Mouse (Mus musculus) kidney, postnatal 36 days (tissue): ENCODE results near the gene Rala.
"Not testable (repeated sequence)": the region's sequence is repeated elsewhere in the genome, so short reads cannot be mapped to it uniquely, and the experiment has no call there.

Source experiments
- DNase-seq, 2 experiments: peaks; one replicate each; pipeline ENCODE4 v3.0.0; 2021 to 2022; ENCODE audit warnings: mixed read lengths in 2 of 2

The Rala gene

GRCm38 (mm10) chr13:17944078-17944917 is at the start of gene Rala:
Gene Rala, minus strand, starts transcription at chr13:17944239.
- peak; percentile 95 to 97 for DNase-seq

- DNase-seq, result no peak
Measured at GRCm38 (mm10) chr13:17993515-17993847, 49.4 kb upstream of the Rala start.

- peak; percentile 92 to 98 for DNase-seq
Measured at GRCm38 (mm10) chr13:17992697-17993514, 48.9 kb upstream of the Rala start, which contains the start of gene Yae1d1. Gene Yae1d1, minus strand, starts transcription at chr13:17993349.

- no peak for DNase-seq
Measured at GRCm38 (mm10) chr13:17992009-17992408, 48.0 kb upstream of the Rala start.

- DNase-seq, result peak; percentile 24 to 70
Measured at GRCm38 (mm10) chr13:17983194-17983593, 39.2 kb upstream of the Rala start.

- DNase-seq, result no peak
Measured at GRCm38 (mm10) chr13:17982634-17983033, 38.6 kb upstream of the Rala start.

- no peak for DNase-seq
Measured at GRCm38 (mm10) chr13:17976854-17977739, 33.1 kb upstream of the Rala start.

- peak in 1 of 2 experiments; percentile 6 for DNase-seq
Measured at GRCm38 (mm10) chr13:17975891-17976290, 31.9 kb upstream of the Rala start.

GRCm38 (mm10) chr13:17975457-17975856 is 31.4 kb upstream of the Rala start:
- no peak for DNase-seq

GRCm38 (mm10) chr13:17974734-17975133 is 30.7 kb upstream of the Rala start:
- no peak for DNase-seq

- DNase-seq, result no peak
Measured at GRCm38 (mm10) chr13:17960613-17961012, 16.6 kb upstream of the Rala start.

GRCm38 (mm10) chr13:17954282-17954681 is 10.2 kb upstream of the Rala start:
- no peak for DNase-seq

- DNase-seq, result not testable (repeated sequence)
Measured at GRCm38 (mm10) chr13:17950581-17950980, 6.5 kb upstream of the Rala start.

- DNase-seq, result no peak
Measured at GRCm38 (mm10) chr13:17949555-17949954, 5.5 kb upstream of the Rala start.

- peak; percentile 32 to 58 for DNase-seq
Measured at GRCm38 (mm10) chr13:17943306-17944077, 547 bp downstream of the Rala start.

GRCm38 (mm10) chr13:17942338-17942737 is 1.7 kb downstream of the Rala start:
- DNase-seq, result no peak

- DNase-seq, result no peak
Measured at GRCm38 (mm10) chr13:17907309-17907708, 36.7 kb downstream of the Rala start.

GRCm38 (mm10) chr13:17901474-17901873 is 42.6 kb downstream of the Rala start:
- DNase-seq, result no peak

GRCm38 (mm10) chr13:17900641-17901040 is 43.4 kb downstream of the Rala start:
- DNase-seq, result no peak

- no peak for DNase-seq
Measured at GRCm38 (mm10) chr13:17897040-17897439, 47.0 kb downstream of the Rala start.

GRCm38 (mm10) chr13:17891545-17891944 is 52.5 kb downstream of the Rala start:
- DNase-seq, result no peak

- DNase-seq, result no peak
Measured at GRCm38 (mm10) chr13:17884211-17884610, 59.8 kb downstream of the Rala start.
